In genomic region chr1:86263564-86264339, GRCm38 (mm10) we compare ENCODE assay signal across 12 mouse cellular contexts. TPM values are rescaled to one million over a fixed set of nuclear protein-coding genes. Genes with fewer than 3 reads are reported as not detected.
DNase-seq lines count a peak whose midpoint lies in the region; ATAC-seq lines count a peak whose summit lies in the region.
"Had no signal": no experiment of that assay in that cellular context is flagged by ENCODE, and none has a peak within 500 bp of the region (broad histone marks: within the 10 kb centered on the region; RNA-seq: fewer than 3 reads in every experiment).

No protein-coding gene starts in this region.

- H3K27me3 ChIP-seq in embryonic facial prominence, embryonic 14.5 days (replicated peaks; ENCODE audit: control insufficient read depth, insufficient read depth, low read length): no peaks in the 10 kb centered on the region
- H3K27me3 ChIP-seq in hindbrain, embryonic 12.5 days: no peaks in the 10 kb centered on the region
- H3K27me3 ChIP-seq: forebrain, embryonic 12.5 days; Patski had no signal

- WGBS in embryonic facial prominence, embryonic 14.5 days: 66% methylated on average over 7 of the region's 7 CpGs
- WGBS in hindbrain, embryonic 12.5 days: 52% methylated on average over 7 of the region's 7 CpGs

- H3K9me3 ChIP-seq in embryonic facial prominence, embryonic 14.5 days (ENCODE audit: control insufficient read depth, low read length): no peaks in the 10 kb centered on the region
- H3K9me3 ChIP-seq in hindbrain, embryonic 12.5 days (replicated peaks): no peaks in the 10 kb centered on the region
- H3K9me3 ChIP-seq: forebrain, embryonic 12.5 days; heart, embryonic 10.5 days had no signal

- no peak overlapping the region for H3K4me2 ChIP-seq in embryonic facial prominence, embryonic 14.5 days (ENCODE audit: low read depth, low read length)
- H3K4me2 ChIP-seq in hindbrain, embryonic 12.5 days (replicated peaks): no peak overlapping the region
- H3K4me2 ChIP-seq: forebrain, embryonic 12.5 days had no signal

- H3K27ac ChIP-seq in embryonic facial prominence, embryonic 14.5 days (replicated peaks; ENCODE audit: low read depth, low read length): no peak overlapping the region
- H3K27ac ChIP-seq in hindbrain, embryonic 12.5 days: no peak overlapping the region
- H3K27ac ChIP-seq: forebrain, embryonic 12.5 days; heart, embryonic 10.5 days had no signal

- H3K9ac ChIP-seq in embryonic facial prominence, embryonic 14.5 days (ENCODE audit: low read depth, low read length): no peak overlapping the region
- no peak overlapping the region for H3K9ac ChIP-seq in hindbrain, embryonic 12.5 days
- H3K9ac ChIP-seq: forebrain, embryonic 12.5 days had no signal

- no peaks in the 10 kb centered on the region for H3K4me1 ChIP-seq in embryonic facial prominence, embryonic 14.5 days (ENCODE audit: control insufficient read depth, insufficient read depth, low read length)
- 0 out of 2 replicates have a peak, but pooled peaks cover 3% of the 10 kb centered on the region for H3K4me1 ChIP-seq in hindbrain, embryonic 12.5 days

- intact Hi-C loops in left cerebral cortex, postnatal 4 days (cut with DNase I): no loop called here

- H3K36me3 ChIP-seq in embryonic facial prominence, embryonic 14.5 days (ENCODE audit: control insufficient read depth, insufficient read depth, low read length): no peaks in the 10 kb centered on the region
- H3K36me3 ChIP-seq in hindbrain, embryonic 12.5 days: no peaks in the 10 kb centered on the region
- H3K36me3 ChIP-seq: forebrain, embryonic 12.5 days; heart, embryonic 10.5 days had no signal

- no peak overlapping the region for H3K4me3 ChIP-seq in embryonic facial prominence, embryonic 14.5 days (ENCODE audit: low read depth, low read length)
- H3K4me3 ChIP-seq in hindbrain, embryonic 12.5 days: no peak overlapping the region
- H3K4me3 ChIP-seq: forebrain, embryonic 12.5 days; heart, embryonic 10.5 days had no signal

- peak; percentile 96 for DNase-seq in heart, adult 11 months
- no peak for DNase-seq in heart, adult 8-10 months (ENCODE audit: low spot score)
- DNase-seq in embryonic facial prominence, embryonic 14.5 days (ENCODE audit: low spot score): peak; percentile 35
- peak; percentile 34 for DNase-seq in lung, postnatal 25 days (ENCODE audit: low spot score)
- DNase-seq in skeletal muscle tissue, adult 2 months (ENCODE audit: low read depth, low spot score): peak; percentile 27
- DNase-seq in thymus, adult 18-20 months: no peak
- DNase-seq in left cerebral cortex, postnatal 4 days: no peak
- DNase-seq: cerebellum, postnatal 36 days had no signal

- no peak for ATAC-seq in embryonic facial prominence, embryonic 14.5 days (ENCODE audit: low read depth)
- no peak for ATAC-seq in hindbrain, embryonic 12.5 days (ENCODE audit: low FRiP score)
- ATAC-seq: Patski had no signal

RNA-seq across cellular contexts. Expression of gene B3gnt7, which starts 38.9 kb away (rescaled TPM):
- under 1 TPM; 0.38 to 0.81 (median 0.51) TPM for total RNA-seq in heart, adult 8-10 months (2022)
- polyA plus RNA-seq in embryonic facial prominence, embryonic 14.5 days (2014; fragmentation: Nextera tagmentation; extraction: Ambion mirVana): 4.9 and 5.7 TPM in 2 replicates
- total RNA-seq in left cerebral cortex, postnatal 4 days (2021): 10 to 100 TPM; 10.0 to 10.6 TPM
- polyA plus RNA-seq in hindbrain, embryonic 12.5 days (2016; fragmentation: Nextera tagmentation; extraction: Ambion mirVana): 4.0 and 4.5 TPM in 2 replicates

Comparison
In these comparisons a context has a peak if more than half of its experiments do, and no peak if none do; other contexts are left out.
1. DNase-seq: peak in heart, adult 11 months (single experiment), embryonic facial prominence, embryonic 14.5 days (single experiment), lung, postnatal 25 days (single experiment) and skeletal muscle tissue, adult 2 months (single experiment); none in heart, adult 8-10 months (single experiment), thymus, adult 18-20 months (0 of 2) and left cerebral cortex, postnatal 4 days (single experiment).
2. RNA of gene B3gnt7, which starts 38.9 kb away (total RNA-seq): 10.0 to 10.6 TPM in left cerebral cortex, postnatal 4 days; 0.38 to 0.81 TPM in heart, adult 8-10 months; every median in the first group is over 4 times any median in the second.